Mouse (Mus musculus) embryonic fibroblast, embryonic 13.5 days (primary cell): ENCODE data around the gene 2410002F23Rik. TPM values are rescaled to one million over a fixed set of nuclear protein-coding genes. Genes with fewer than 3 reads are reported as not detected.
"Not testable (repeated sequence)": the region's sequence is repeated elsewhere in the genome, so short reads cannot be mapped to it uniquely, and the experiment has no call there.

Experiments
- H3K27ac ChIP-seq: 2 replicates; pipeline ENCODE4 v1.5.1; 2012; ENCODE audit warnings: low read length, control low read depth, inconsistent platforms; ENCODE audit not compliant: insufficient read depth
- H3K4me1 ChIP-seq: 2 replicates; pipeline ENCODE4 v1.6.1; 2011; ENCODE audit warnings: low read length; ENCODE audit not compliant: control insufficient read depth, insufficient read depth
- H3K4me3 ChIP-seq: 2 replicates; pipeline ENCODE4 v1.5.1; 2011; ENCODE audit warnings: mild to moderate bottlenecking, control low read depth, low read length; ENCODE audit not compliant: insufficient read depth
- CTCF ChIP-seq: IDR thresholded peaks from 2 replicates; pipeline ENCODE4 v1.5.1; 2011; ENCODE audit warnings: mild to moderate bottlenecking, control low read depth, low read length, moderate library complexity, borderline replicate concordance; ENCODE audit not compliant: insufficient read depth
- POLR2A ChIP-seq: IDR thresholded peaks from 2 replicates; pipeline ENCODE4 v1.6.1; 2011; ENCODE audit warnings: low read depth, mild to moderate bottlenecking, control low read depth, low read length, moderate library complexity
- polyA plus RNA-seq: library from polyadenylated mRNA; stranded (reverse); fragments of >200 nt; gene quantifications from 2 replicates; pipeline ENCODE4 v1.2.4, GENCODE M21; 2011; ENCODE audit warnings: low read depth; ENCODE audit not compliant: missing spikeins, insufficient read length

2410002F23Rik gene
- polyA plus RNA-seq, 1 experiment, result 78.0 TPM

DNA sequence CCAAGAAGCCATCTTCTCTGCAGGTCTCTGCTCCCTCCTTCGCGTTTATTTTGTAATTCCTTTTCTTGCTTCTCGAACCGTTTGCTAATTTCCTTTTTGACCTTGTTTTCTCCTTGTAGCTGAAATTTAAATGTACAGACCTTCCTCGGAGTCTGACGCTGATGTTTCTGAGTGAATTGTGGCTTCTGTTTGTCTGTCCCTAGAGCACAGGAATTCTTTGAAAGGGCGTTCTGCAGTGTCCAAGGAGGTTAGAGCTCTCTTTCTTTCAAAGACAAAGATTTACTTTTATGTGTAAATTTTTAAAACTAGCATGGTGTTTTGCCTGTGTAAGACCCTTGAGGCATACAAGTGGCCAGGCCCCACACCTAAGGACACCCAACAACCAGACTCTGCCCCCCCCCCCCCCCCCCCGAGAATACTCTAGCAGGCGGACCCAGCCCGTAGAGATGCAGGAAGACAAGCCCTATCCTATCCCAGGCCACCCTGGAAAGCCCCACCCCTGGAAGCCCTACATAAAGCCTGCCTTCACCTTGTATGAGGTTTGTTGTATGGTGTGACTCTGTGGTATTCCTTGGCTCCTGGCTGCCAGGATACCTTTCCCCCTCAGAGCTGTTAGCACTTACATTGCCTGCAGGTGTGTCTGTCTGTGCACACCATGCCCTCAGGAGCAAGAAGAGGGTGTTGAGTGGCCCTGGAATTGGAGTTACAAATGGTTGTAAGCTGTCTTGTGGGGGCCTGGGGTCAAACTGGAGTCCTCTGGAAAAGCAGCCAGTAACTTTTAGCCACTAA lies 30.1 kb downstream of the 2410002F23Rik start:
- H3K4me3 ChIP-seq, result no peak overlapping the region
- H3K27ac ChIP-seq, result no peak overlapping the region
- no peaks in the 10 kb centered on the region for H3K4me1 ChIP-seq
- TF ChIP-seq CTCF, result no peak
- TF ChIP-seq POLR2A, result no peak

DNA sequence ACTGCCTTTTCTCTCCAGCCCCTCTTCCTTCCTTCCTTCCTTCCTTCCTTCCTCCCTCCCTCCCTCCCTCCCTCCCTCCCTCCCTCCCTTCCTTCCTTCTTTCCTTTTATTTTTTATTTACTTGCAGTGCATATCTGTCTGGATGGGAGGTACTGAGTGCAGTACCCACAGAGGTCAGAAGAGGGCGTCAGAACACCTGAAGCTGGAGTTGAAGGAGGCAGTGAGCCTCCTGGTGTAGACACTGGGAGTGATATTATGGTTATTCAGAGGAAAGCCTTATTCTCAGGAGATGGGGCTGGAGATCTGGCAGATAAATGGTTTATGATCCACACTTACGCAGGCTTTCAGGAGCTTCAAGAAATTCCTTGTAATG lies 30.7 kb downstream of the 2410002F23Rik start:
- no peak overlapping the region for H3K27ac ChIP-seq
- TF ChIP-seq CTCF (0 out of 2 replicates have a peak, but pooled peaks have one; percentile 8), POLR2A (no peak)
- no peak overlapping the region for H3K4me3 ChIP-seq
- no peaks in the 10 kb centered on the region for H3K4me1 ChIP-seq

- H3K4me3 ChIP-seq, result no peak overlapping the region
- H3K4me1 ChIP-seq, result no peaks in the 10 kb centered on the region
- TF ChIP-seq CTCF (no peak), POLR2A (no peak)
- H3K27ac ChIP-seq, result no peak overlapping the region
Observed at GRCm38 (mm10) chr7:44280959-44281358, 34.4 kb downstream of the 2410002F23Rik start.

- H3K27ac ChIP-seq, result no peak overlapping the region
- H3K4me3 ChIP-seq, result no peak overlapping the region
- TF ChIP-seq POLR2A, result no peak
- TF ChIP-seq CTCF, result no peak
- no peaks in the 10 kb centered on the region for H3K4me1 ChIP-seq
Observed at GRCm38 (mm10) chr7:44281586-44281985, 35.1 kb downstream of the 2410002F23Rik start.

GRCm38 (mm10) chr7:44287760-44288159 lies 41.2 kb downstream of the 2410002F23Rik start:
- Histone ChIP-seq H3K4me1 (no peaks in the 10 kb centered on the region), H3K4me3 (no peak overlapping the region), H3K27ac (no peak overlapping the region)
- no peak for TF ChIP-seq POLR2A
- no peak for TF ChIP-seq CTCF

GRCm38 (mm10) chr7:44290986-44291385 lies 44.5 kb downstream of the 2410002F23Rik start:
- Histone ChIP-seq H3K4me3 (no peak overlapping the region), H3K4me1 (no peaks in the 10 kb centered on the region)
- TF ChIP-seq POLR2A, result no peak
- no peak for TF ChIP-seq CTCF

GRCm38 (mm10) chr7:44291418-44291817 lies 44.9 kb downstream of the 2410002F23Rik start:
- Histone ChIP-seq H3K4me1 (no peaks in the 10 kb centered on the region), H3K4me3 (no peak overlapping the region), H3K27ac (no peak overlapping the region)
- TF ChIP-seq CTCF (no peak), POLR2A (no peak)

More at GRCm38 (mm10) chr7:44290986-44291385, 44.5 kb downstream of the 2410002F23Rik start:
- H3K27ac ChIP-seq, result no peak overlapping the region

- H3K4me3 ChIP-seq, H3K27ac ChIP-seq, H3K4me1 ChIP-seq: not testable (repeated sequence)
Observed at GRCm38 (mm10) chr7:44297501-44297900, 51.0 kb downstream of the 2410002F23Rik start.

Other genes with a start within 250 kb of the 2410002F23Rik start
- not detected in 2 replicates for gene Klk1b26, start 234.6 kb upstream of the 2410002F23Rik start, polyA plus RNA-seq
- gene Klk1b27, start 194.4 kb upstream of the 2410002F23Rik start, polyA plus RNA-seq, result not detected in 2 replicates
- not detected in 2 replicates for gene Klk1b21, start 144.4 kb upstream of the 2410002F23Rik start, polyA plus RNA-seq
- not detected in 2 replicates for gene Klk1b22, start 134.0 kb upstream of the 2410002F23Rik start, polyA plus RNA-seq
- gene Klk1b16, start 110.0 kb upstream of the 2410002F23Rik start, polyA plus RNA-seq, result not detected in 2 replicates
- gene Klk1b24, start 58.5 kb upstream of the 2410002F23Rik start, polyA plus RNA-seq, result not detected in 2 replicates
- not detected in 2 replicates for gene Klk1b3, start 48.5 kb upstream of the 2410002F23Rik start, polyA plus RNA-seq
- not detected in 2 replicates for gene Klk1b4, start 39.3 kb upstream of the 2410002F23Rik start, polyA plus RNA-seq
- gene Klk1b5, start 30.8 kb upstream of the 2410002F23Rik start, polyA plus RNA-seq, result not detected in 2 replicates
- not detected in 2 replicates for gene Klk1, start 21.4 kb upstream of the 2410002F23Rik start, polyA plus RNA-seq
- not detected in 2 replicates for gene Gm36864, start 10.5 kb upstream of the 2410002F23Rik start, polyA plus RNA-seq
- 0.75 and 1.1 TPM in 2 replicates for gene 1700028J19Rik, start within 50 bp of the 2410002F23Rik start, polyA plus RNA-seq
- gene Acp4, start 10.7 kb downstream of the 2410002F23Rik start, polyA plus RNA-seq, result not detected in 2 replicates
- gene Gm15517, start 14.7 kb downstream of the 2410002F23Rik start, polyA plus RNA-seq, result not detected in 2 replicates
- gene Clec11a, start 60.2 kb downstream of the 2410002F23Rik start, polyA plus RNA-seq, result 2.6 and 13.4 TPM in 2 replicates
- 1.1 and 2.6 TPM in 2 replicates for gene Shank1, start 63.5 kb downstream of the 2410002F23Rik start, polyA plus RNA-seq
- gene Syt3, start 137.4 kb downstream of the 2410002F23Rik start, polyA plus RNA-seq, result 0.18 and 0.25 TPM in 2 replicates
- gene 1700008O03Rik, start 139.1 kb downstream of the 2410002F23Rik start, polyA plus RNA-seq, result not detected in 2 replicates
- gene Lrrc4b, start 182.3 kb downstream of the 2410002F23Rik start, polyA plus RNA-seq, result 0.32 TPM in 1 of 2 replicates, not detected in the other
- not detected in 2 replicates for gene Aspdh, start 218.7 kb downstream of the 2410002F23Rik start, polyA plus RNA-seq
- gene Josd2, start 221.3 kb downstream of the 2410002F23Rik start, polyA plus RNA-seq, result 53.0 and 53.9 TPM in 2 replicates
- 100 and 111 TPM in 2 replicates for gene Emc10, start 249.8 kb downstream of the 2410002F23Rik start, polyA plus RNA-seq
- 2.7 and 4.4 TPM in 2 replicates for gene Fam71e1, start 249.9 kb downstream of the 2410002F23Rik start, polyA plus RNA-seq